Mouse (Mus musculus): Measurements from ENCODE around the gene Gpr87. TPM values are rescaled to one million over a fixed set of nuclear protein-coding genes. Genes with fewer than 3 reads are reported as not detected.

Gene Gpr87
- not detected in 2 replicates for polyA plus RNA-seq (2015; fragmentation: Nextera tagmentation; extraction: Ambion mirVana)

GRCm38 (mm10) chr3:59194938-59195337 is at the start of gene Gpr87:
Gpr87 (minus strand) TSS chr3:59195104.
- WGBS: 84% methylated on average over 7 of the region's 7 CpGs
- H3K9ac ChIP-seq: no peak within 1 kb of the TSS
- H3K9me3 ChIP-seq: no peaks in the 10 kb centered on the region
- no peaks in the 10 kb centered on the region for H3K36me3 ChIP-seq
- no peak for ATAC-seq
- no peak within 1 kb of the TSS for H3K27ac ChIP-seq
- H3K27me3 ChIP-seq (replicated peaks): no peaks in the 10 kb centered on the region
- H3K4me3 ChIP-seq (replicated peaks): no peak within 1 kb of the TSS
- no peak within 1 kb of the TSS for H3K4me2 ChIP-seq (replicated peaks)
- no peaks in the 10 kb centered on the region for H3K4me1 ChIP-seq (replicated peaks)

- Histone ChIP-seq H3K36me3 (no peaks in the 10 kb centered on the region), H3K4me3 (replicated peaks) (no peak overlapping the region), H3K27ac (no peak overlapping the region), H3K4me1 (replicated peaks) (no peaks in the 10 kb centered on the region), H3K9me3 (no peaks in the 10 kb centered on the region), H3K4me2 (replicated peaks) (no peak overlapping the region), H3K9ac (no peak overlapping the region), H3K27me3 (replicated peaks) (no peaks in the 10 kb centered on the region)
- WGBS: 76% methylated on average over 6 of the region's 6 CpGs
- ATAC-seq: no peak
Measured at GRCm38 (mm10) chr3:59243384-59243783, 48.5 kb upstream of the Gpr87 start.

- H3K27me3 ChIP-seq (replicated peaks): no peaks in the 10 kb centered on the region
- no peaks in the 10 kb centered on the region for H3K9me3 ChIP-seq
- no peak overlapping the region for H3K4me2 ChIP-seq (replicated peaks)
- H3K36me3 ChIP-seq: no peaks in the 10 kb centered on the region
- WGBS: 61% methylated on average over 5 of the region's 5 CpGs
- H3K9ac ChIP-seq: no peak overlapping the region
- H3K4me3 ChIP-seq (replicated peaks): no peak overlapping the region
- ATAC-seq: no peak
- H3K4me1 ChIP-seq (replicated peaks): no peaks in the 10 kb centered on the region
- no peak overlapping the region for H3K27ac ChIP-seq
Measured at GRCm38 (mm10) chr3:59234878-59235277, 40.0 kb upstream of the Gpr87 start.

- Histone ChIP-seq H3K9ac (no peak overlapping the region), H3K4me3 (replicated peaks) (no peak overlapping the region), H3K36me3 (no peaks in the 10 kb centered on the region), H3K4me2 (replicated peaks) (no peak overlapping the region), H3K9me3 (no peaks in the 10 kb centered on the region), H3K4me1 (replicated peaks) (0 out of 2 replicates have a peak, but pooled peaks cover 5% of the 10 kb centered on the region), H3K27ac (no peak overlapping the region), H3K27me3 (replicated peaks) (no peaks in the 10 kb centered on the region)
- no peak for ATAC-seq
- 71% methylated on average over 3 of the region's 3 CpGs for WGBS
Measured at GRCm38 (mm10) chr3:59230912-59231311, 36.0 kb upstream of the Gpr87 start.

- Histone ChIP-seq H3K4me3 (replicated peaks) (no peak overlapping the region), H3K27ac (peak overlapping the region; percentile 58; the same call in 1 of the 2 replicates), H3K36me3 (no peaks in the 10 kb centered on the region), H3K4me1 (replicated peaks) (0 out of 2 replicates have a peak, but pooled peaks cover 5% of the 10 kb centered on the region), H3K27me3 (replicated peaks) (no peaks in the 10 kb centered on the region), H3K9me3 (no peaks in the 10 kb centered on the region), H3K4me2 (replicated peaks) (peak overlapping the region; percentile 22; the same call in 1 of the 2 replicates), H3K9ac (no peak overlapping the region)
- peak; percentile 41 for ATAC-seq
- 46% methylated on average over 10 of the region's 10 CpGs for WGBS
Measured at GRCm38 (mm10) chr3:59228730-59229551, 34.0 kb upstream of the Gpr87 start.

DNA sequence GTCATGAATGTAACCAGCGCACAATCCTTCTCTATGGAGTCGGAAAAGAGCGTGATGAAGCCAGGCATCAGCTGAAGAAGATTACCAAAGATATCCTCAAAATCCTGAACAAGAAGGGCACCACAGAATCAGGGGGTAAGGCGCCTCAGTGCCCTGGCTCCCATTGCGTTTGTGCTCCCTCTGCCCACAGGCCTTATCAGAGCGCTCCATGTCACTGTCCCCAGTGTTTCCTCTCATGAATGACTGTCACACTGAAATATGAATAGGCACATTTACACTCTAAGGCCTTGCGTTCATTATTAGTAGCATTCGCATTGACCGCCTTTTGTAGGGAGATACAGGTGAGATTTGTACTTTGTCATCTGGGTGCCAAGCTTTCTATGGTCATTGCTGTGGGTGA is 32.8 kb upstream of the Gpr87 start:
- Histone ChIP-seq H3K9ac (no peak overlapping the region), H3K4me3 (replicated peaks) (no peak overlapping the region), H3K36me3 (no peaks in the 10 kb centered on the region), H3K27ac (no peak overlapping the region), H3K4me1 (replicated peaks) (0 out of 2 replicates have a peak, but pooled peaks cover 5% of the 10 kb centered on the region), H3K4me2 (replicated peaks) (no peak overlapping the region), H3K27me3 (replicated peaks) (no peaks in the 10 kb centered on the region), H3K9me3 (no peaks in the 10 kb centered on the region)
- WGBS: 96% methylated on average over 9 of the region's 9 CpGs
- no peak for ATAC-seq

DNA sequence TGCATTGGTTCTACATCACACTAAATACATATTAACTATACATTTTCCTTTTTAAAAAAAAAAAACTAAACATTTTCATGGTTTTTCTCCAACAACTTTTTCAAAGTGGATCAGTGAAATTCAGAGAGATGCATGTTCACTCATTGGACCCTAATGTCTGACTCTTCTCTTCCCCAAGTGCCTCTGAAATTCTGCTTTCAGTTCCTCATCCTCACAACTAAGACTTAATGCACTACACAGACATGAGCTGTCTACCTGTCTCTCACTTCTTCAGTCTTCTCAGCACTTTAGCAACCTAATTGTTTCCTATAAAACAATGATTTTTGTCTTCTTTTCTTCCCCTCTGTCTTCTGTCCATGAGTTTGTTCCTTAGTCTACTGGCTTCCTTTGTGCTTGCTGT is 30.5 kb upstream of the Gpr87 start:
- Histone ChIP-seq H3K27me3 (replicated peaks) (no peaks in the 10 kb centered on the region), H3K4me1 (replicated peaks) (0 out of 2 replicates have a peak, but pooled peaks cover 5% of the 10 kb centered on the region), H3K4me3 (replicated peaks) (no peak overlapping the region), H3K27ac (no peak overlapping the region), H3K4me2 (replicated peaks) (no peak overlapping the region), H3K36me3 (no peaks in the 10 kb centered on the region), H3K9ac (no peak overlapping the region), H3K9me3 (no peaks in the 10 kb centered on the region)
- ATAC-seq: no peak

- no peak for ATAC-seq
- 76% methylated on average over 2 of the region's 2 CpGs for WGBS
- no peaks in the 10 kb centered on the region for H3K4me1 ChIP-seq (replicated peaks)
- no peak overlapping the region for H3K4me3 ChIP-seq (replicated peaks)
- no peak overlapping the region for H3K27ac ChIP-seq
- no peaks in the 10 kb centered on the region for H3K9me3 ChIP-seq
- no peak overlapping the region for H3K9ac ChIP-seq
- H3K4me2 ChIP-seq (replicated peaks): no peak overlapping the region
- H3K36me3 ChIP-seq: no peaks in the 10 kb centered on the region
- H3K27me3 ChIP-seq (replicated peaks): no peaks in the 10 kb centered on the region
Measured at GRCm38 (mm10) chr3:59222303-59222702, 27.4 kb upstream of the Gpr87 start.

GRCm38 (mm10) chr3:59219326-59219725 is 24.4 kb upstream of the Gpr87 start:
- Histone ChIP-seq H3K9ac (no peak overlapping the region), H3K9me3 (no peaks in the 10 kb centered on the region), H3K27me3 (replicated peaks) (no peaks in the 10 kb centered on the region), H3K4me2 (replicated peaks) (no peak overlapping the region), H3K36me3 (no peaks in the 10 kb centered on the region), H3K4me3 (replicated peaks) (no peak overlapping the region), H3K4me1 (replicated peaks) (no peaks in the 10 kb centered on the region), H3K27ac (no peak overlapping the region)
- 84% methylated on average over 2 of the region's 2 CpGs for WGBS
- no peak for ATAC-seq

- no peaks in the 10 kb centered on the region for H3K36me3 ChIP-seq
- no peak overlapping the region for H3K4me3 ChIP-seq (replicated peaks)
- no peak for ATAC-seq
- no peaks in the 10 kb centered on the region for H3K4me1 ChIP-seq (replicated peaks)
- WGBS: 89% methylated on average over 10 of the region's 10 CpGs
- H3K27ac ChIP-seq: no peak overlapping the region
- H3K4me2 ChIP-seq (replicated peaks): no peak overlapping the region
- no peaks in the 10 kb centered on the region for H3K9me3 ChIP-seq
- no peaks in the 10 kb centered on the region for H3K27me3 ChIP-seq (replicated peaks)
- H3K9ac ChIP-seq: no peak overlapping the region
Measured at GRCm38 (mm10) chr3:59217211-59217610, 22.3 kb upstream of the Gpr87 start.

GRCm38 (mm10) chr3:59212404-59212803 is 17.5 kb upstream of the Gpr87 start:
- no peak overlapping the region for H3K4me2 ChIP-seq (replicated peaks)
- ATAC-seq: no peak
- no peak overlapping the region for H3K4me3 ChIP-seq (replicated peaks)
- no peaks in the 10 kb centered on the region for H3K27me3 ChIP-seq (replicated peaks)
- no peak overlapping the region for H3K9ac ChIP-seq
- no peaks in the 10 kb centered on the region for H3K36me3 ChIP-seq
- 0 out of 2 replicates have a peak, but pooled peaks cover 3% of the 10 kb centered on the region for H3K4me1 ChIP-seq (replicated peaks)
- H3K9me3 ChIP-seq: no peaks in the 10 kb centered on the region
- H3K27ac ChIP-seq: no peak overlapping the region

DNA sequence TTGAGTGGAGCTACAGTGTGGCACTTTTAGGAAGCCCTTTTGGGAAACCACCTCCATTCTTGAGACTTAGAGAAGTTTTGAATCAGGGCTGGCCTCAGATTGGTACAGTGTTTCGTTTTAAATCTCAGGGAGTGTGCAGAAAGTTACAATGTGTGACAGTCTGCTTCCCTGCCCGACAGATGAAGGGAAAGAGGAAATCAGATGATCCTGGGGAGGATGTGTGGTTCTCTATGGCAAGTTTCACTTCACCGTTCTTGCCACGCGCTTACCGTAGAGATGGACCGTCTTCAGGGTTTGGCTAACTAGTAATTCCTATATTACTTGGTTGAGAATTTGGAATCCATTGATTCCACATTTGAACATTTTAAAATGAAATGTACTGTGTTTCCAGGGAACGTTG is 16.9 kb upstream of the Gpr87 start:
- Histone ChIP-seq H3K9me3 (no peaks in the 10 kb centered on the region), H3K36me3 (no peaks in the 10 kb centered on the region), H3K27ac (no peak overlapping the region), H3K27me3 (replicated peaks) (no peaks in the 10 kb centered on the region), H3K9ac (no peak overlapping the region), H3K4me2 (replicated peaks) (no peak overlapping the region), H3K4me1 (replicated peaks) (0 out of 2 replicates have a peak, but pooled peaks cover 3% of the 10 kb centered on the region), H3K4me3 (replicated peaks) (no peak overlapping the region)
- no peak for ATAC-seq
- WGBS: 86% methylated on average over 8 of the region's 8 CpGs

- no peaks in the 10 kb centered on the region for H3K36me3 ChIP-seq
- H3K9ac ChIP-seq: no peak within 1 kb of the TSS
- H3K27ac ChIP-seq: no peak within 1 kb of the TSS
- no peak within 1 kb of the TSS for H3K4me3 ChIP-seq (replicated peaks)
- no peaks in the 10 kb centered on the region for H3K27me3 ChIP-seq (replicated peaks)
- WGBS: 90% methylated on average over 6 of the region's 6 CpGs
- H3K9me3 ChIP-seq: no peaks in the 10 kb centered on the region
- 0 out of 2 replicates have a peak, but pooled peaks cover 3% of the 10 kb centered on the region for H3K4me1 ChIP-seq (replicated peaks)
- no peak within 1 kb of the TSS for H3K4me2 ChIP-seq (replicated peaks)
- no peak for ATAC-seq
Measured at GRCm38 (mm10) chr3:59210727-59211126, 15.8 kb upstream of the Gpr87 start, which contains the start of gene P2ry13. P2ry13 (minus strand) TSS chr3:59210882.
